Mouse (Mus musculus): ENCODE measurements at regions not wholly inside any gene's neighbourhood (a gene's known extent, or its start where the extent isn't known, plus 50 kb on each side); places are given as distances from the start of the nearest gene placed in this dataset.

DNA sequence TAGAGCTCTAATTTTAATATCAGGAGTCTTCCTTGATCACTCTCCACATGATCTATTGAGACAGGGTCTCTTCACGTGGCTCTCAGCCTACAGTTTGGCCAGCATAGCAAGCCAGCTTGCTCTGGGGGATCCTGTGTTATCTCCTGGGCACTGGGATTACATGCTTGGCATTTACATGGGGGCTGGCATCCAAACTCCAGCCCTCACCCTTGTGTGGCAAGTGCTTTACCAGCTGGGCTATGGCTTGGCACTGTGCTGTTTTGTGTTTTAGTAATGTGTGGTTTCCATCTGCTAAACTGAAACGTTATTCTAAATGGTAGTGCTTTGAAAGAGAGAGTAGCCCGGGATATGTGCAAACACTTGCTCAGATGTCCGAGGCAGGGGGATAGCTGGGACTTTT is 251.5 kb upstream of the Hnrnpa3 start:
- DNase-seq (ENCODE audit: low spot score in 2 of 2): no peak

GRCm38 (mm10) chr2:75408016-75408415 is 251.0 kb upstream of the Hnrnpa3 start:
- DNase-seq (ENCODE audit: low spot score in 2 of 2): no peak

- no peak for DNase-seq (ENCODE audit: low spot score in 2 of 2)
Measured at GRCm38 (mm10) chr2:75409806-75410205, 249.3 kb upstream of the Hnrnpa3 start.

GRCm38 (mm10) chr2:75412735-75413134 is 246.3 kb upstream of the Hnrnpa3 start:
- DNase-seq (ENCODE audit: low spot score in 2 of 2): no peak

DNA sequence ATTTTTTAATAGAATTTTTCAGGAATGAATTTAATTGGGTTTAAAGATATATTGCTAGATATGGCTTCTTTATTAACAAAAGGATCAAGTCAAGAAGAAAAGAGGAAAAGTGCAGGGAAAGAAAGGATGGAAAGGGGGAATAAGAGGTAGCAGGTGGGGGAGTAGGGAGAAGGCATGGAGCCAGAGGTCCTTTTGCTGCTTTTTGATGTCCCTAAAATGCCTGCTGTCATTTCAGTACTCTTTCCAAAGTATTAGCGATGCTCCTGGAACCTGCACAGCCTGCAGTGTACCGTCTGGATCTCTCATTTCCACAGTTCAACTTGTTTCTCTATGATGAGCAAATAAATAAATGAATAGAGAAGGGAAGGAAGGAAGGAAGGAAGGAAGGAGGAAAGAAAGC is 240.4 kb upstream of the Hnrnpa3 start:
- no peak for DNase-seq (ENCODE audit: low spot score in 2 of 2)

DNA sequence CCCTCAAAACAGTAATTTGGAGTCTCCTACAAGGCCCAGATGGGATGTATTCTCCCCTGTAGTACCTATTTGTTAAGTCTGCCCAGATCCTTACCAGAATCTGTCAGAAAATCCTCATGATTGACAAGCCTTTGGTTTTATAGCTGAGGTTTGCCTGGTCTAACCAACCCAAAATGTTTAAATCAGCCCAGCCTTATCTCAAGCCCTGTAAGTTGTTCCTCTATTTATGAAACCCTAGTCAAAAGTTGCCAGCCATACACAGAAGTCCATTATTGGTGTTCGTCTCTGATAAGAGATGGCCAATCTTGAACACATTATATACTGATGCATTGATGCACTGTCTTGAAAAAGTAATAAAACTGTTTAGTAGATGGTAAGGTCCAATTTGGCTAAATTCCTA is 239.9 kb upstream of the Hnrnpa3 start:
- no peak for DNase-seq (ENCODE audit: low spot score in 2 of 2)

GRCm38 (mm10) chr2:75422798-75423685 is 236.0 kb upstream of the Hnrnpa3 start:
- no peak for DNase-seq (ENCODE audit: low spot score in 2 of 2)

DNA sequence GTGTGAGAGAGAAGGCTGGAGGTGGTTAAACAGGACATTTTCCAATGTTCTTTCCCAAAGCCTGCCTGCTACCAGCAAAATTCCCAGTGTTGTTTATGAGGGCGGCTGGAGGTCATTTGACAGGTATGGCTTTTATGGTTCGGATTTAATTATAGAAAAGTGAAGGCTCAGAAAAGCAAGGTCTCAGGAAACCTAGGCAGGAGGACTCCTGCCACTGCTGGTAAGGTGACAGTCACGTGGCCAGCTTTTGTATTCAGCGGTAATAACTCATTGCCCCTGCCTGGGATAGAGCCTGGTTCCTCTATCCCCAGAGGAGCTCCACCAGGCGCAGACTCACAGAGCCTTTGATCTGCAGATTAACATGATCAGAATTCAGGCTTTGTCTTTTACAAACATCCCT is 235.2 kb upstream of the Hnrnpa3 start:
- DNase-seq (ENCODE audit: low spot score in 2 of 2): no peak

GRCm38 (mm10) chr2:75424363-75424762 is 234.7 kb upstream of the Hnrnpa3 start:
- no peak for DNase-seq (ENCODE audit: low spot score in 2 of 2)

GRCm38 (mm10) chr2:75424911-75425310 is 234.2 kb upstream of the Hnrnpa3 start:
- DNase-seq (ENCODE audit: low spot score in 2 of 2): no peak

GRCm38 (mm10) chr2:75425384-75425783 is 233.7 kb upstream of the Hnrnpa3 start:
- no peak for DNase-seq (ENCODE audit: low spot score in 2 of 2)

DNA sequence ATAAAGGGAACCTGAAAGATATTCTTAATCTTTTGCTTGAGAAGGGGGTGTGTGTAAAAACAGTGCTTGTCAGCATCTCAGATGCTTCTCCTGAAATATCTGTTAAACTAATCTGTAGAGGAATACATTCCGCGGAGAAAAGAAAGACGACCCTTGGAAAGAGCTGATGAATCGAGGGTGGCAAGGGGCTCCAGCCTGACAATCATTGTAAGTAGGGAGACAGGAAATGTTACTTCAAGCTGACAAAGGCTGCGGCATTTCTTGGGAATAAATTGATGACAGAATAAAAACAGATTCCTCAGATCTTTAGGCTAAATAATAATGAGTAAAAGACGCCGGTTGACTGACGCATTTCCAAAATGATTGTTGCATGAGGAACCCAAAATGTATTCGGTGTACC is 233.3 kb upstream of the Hnrnpa3 start:
- DNase-seq (ENCODE audit: low spot score in 2 of 2): no peak

DNA sequence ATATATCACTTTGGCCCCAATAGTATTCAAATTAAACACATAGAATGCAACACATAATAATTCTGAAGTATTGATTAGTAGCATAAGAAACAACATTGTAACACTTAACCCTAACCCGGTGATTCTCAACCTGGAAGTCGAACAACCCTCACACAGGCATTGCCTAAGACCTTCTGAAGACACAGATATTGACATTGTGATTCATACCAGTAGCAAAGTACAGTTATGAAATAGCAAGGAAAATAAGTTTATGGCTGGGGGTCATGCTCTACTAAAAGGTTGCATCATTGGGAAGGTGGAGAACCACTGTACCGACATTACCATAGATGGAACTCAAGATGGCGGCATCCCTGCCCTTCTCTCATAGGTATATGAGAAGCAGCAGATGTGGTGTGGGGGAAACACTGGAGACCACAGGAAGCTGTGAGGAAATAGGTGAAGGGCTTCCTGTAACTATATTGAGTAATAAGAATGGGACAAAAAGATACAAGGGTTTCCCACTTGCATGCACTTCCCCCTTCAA is 231.1 kb upstream of the Hnrnpa3 start:
- DNase-seq (ENCODE audit: low spot score in 2 of 2): no peak

GRCm38 (mm10) chr2:75430161-75430940 is 228.7 kb upstream of the Hnrnpa3 start:
- no peak for DNase-seq (ENCODE audit: low spot score in 2 of 2)

GRCm38 (mm10) chr2:75431981-75432380 is 227.1 kb upstream of the Hnrnpa3 start:
- no peak for DNase-seq (ENCODE audit: low spot score in 2 of 2)

GRCm38 (mm10) chr2:75434521-75434920 is 224.5 kb upstream of the Hnrnpa3 start:
- DNase-seq (ENCODE audit: low spot score in 2 of 2): no peak

GRCm38 (mm10) chr2:75439522-75440230 is 219.4 kb upstream of the Hnrnpa3 start:
- no peak for DNase-seq (ENCODE audit: low spot score in 2 of 2)

GRCm38 (mm10) chr2:75442632-75443031 is 216.4 kb upstream of the Hnrnpa3 start:
- no peak for DNase-seq (ENCODE audit: low spot score in 2 of 2)

DNA sequence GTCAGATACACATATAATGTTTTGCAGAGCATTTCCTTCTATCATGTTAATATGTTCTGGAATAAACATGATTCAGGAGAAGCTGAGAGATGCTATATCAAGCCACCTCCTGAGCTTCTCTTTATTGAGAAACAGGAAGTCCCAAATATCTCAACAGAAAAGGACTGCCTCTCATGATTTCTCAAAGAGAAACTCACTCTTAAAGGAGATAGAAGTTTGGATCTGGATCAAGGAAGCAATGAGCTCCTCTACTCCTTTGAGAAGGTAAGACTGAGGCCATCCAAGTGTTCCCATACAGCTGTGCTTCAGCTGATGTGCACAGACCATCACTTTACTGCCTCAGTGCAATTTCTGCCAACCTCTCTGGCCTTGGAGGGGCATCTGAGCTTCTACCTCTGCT is 213.9 kb upstream of the Hnrnpa3 start:
- no peak for DNase-seq (ENCODE audit: low spot score in 2 of 2)

GRCm38 (mm10) chr2:75446996-75447715 is 211.9 kb upstream of the Hnrnpa3 start:
- DNase-seq (ENCODE audit: low spot score in 2 of 2): no peak

- no peak for DNase-seq (ENCODE audit: low spot score in 2 of 2)
Measured at GRCm38 (mm10) chr2:75448221-75448620, 210.8 kb upstream of the Hnrnpa3 start.
